Mouse (Mus musculus): ENCODE results near the gene Sox5.

The Sox5 gene

GRCm38 (mm10) chr6:144452200-144452977, 329.4 kb downstream of the Sox5 start:
- intact Hi-C loops (cut with DNase I) = no loop called here

DNA sequence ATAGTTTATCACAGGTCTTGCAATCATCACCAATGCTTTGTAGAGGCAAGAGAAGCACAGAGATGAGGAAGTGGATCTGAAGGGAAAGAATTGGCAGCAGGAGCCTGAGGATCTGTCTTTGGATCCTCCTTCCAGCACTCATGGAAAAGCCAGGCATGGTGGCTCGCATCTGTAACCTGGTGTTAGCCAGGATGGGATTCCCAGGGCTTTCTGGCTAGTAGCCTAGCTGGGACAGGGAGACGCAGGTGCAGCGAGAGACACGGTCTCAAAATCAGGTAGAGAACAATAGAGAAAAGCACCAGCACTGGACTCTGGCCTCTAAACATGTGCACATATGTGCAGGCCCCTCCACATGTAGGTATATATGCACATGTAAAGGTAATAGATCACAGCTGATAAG, 330.1 kb downstream of the Sox5 start:
- intact Hi-C loops (cut with DNase I) = no loop called here

DNA sequence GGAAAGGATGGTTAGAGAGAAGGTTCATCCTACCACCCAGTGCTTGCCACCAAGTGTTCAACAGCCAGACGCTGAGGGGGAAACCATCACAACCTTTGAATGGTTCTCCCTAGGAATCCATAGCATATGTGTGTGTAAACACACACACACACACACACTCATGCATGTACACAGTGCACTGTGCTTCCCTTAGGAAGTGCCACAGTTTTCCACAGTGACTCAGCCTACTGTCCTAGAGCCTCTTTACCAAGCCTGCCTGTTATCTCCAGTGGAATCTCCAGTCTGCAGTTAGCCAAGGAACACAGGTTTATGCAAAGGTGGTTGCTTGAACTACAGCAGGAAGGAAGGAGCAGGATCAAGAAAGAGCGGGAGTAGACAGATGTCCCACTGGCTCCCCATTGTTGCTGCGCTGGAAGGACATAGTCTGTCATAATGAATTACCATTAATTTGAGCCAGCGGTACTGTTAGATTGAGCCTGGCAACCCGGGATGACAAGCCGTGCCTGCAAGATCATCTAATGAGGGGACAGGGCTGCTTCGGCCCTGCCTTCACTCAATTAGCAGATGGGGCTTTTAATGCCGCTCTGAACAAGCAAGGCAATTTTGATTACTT, 335.9 kb downstream of the Sox5 start:
- intact Hi-C loops (cut with DNase I) = no loop called here

DNA sequence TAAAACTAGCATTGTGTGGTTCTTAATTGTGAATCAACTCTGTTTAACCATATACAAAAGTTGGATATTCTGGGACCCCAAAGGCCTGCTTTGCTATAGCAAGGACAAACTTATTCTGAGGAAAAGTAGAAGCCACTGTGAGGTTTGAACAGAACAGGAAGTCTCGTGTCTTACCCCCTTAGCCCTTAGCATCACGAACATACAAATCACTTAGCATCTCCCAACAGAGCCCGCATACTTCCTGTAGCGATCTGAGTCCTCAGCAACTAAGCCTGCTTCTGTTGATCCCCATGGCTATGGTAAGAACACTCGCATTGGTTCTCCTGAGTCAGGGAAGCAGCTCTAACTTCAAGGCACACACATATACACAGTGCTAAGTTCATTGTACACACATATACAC, 337.4 kb downstream of the Sox5 start:
- intact Hi-C loops (cut with DNase I) = no loop called here

GRCm38 (mm10) chr6:144443681-144444080, 338.1 kb downstream of the Sox5 start:
- intact Hi-C loops (cut with DNase I) = no loop called here

DNA sequence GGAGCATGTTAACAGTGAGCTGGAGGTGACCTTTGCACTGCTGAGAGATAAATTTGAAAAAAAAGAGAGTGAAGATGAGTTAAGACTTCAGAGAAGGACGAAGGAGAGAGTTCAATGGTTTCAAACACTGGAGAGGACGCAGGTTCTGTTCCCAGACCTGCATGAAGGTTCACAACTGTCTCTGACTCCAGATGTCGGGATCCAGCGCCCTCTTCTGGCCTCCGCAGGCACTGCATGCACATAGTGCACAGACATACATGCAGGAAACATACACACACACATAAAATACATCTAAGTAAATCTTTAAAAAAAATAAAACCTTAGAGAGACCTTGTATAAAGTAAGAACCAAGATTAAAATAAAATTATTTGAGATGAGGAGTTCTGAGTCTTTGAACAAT, 352.5 kb downstream of the Sox5 start:
- intact Hi-C loops (cut with DNase I) = no loop called here

DNA sequence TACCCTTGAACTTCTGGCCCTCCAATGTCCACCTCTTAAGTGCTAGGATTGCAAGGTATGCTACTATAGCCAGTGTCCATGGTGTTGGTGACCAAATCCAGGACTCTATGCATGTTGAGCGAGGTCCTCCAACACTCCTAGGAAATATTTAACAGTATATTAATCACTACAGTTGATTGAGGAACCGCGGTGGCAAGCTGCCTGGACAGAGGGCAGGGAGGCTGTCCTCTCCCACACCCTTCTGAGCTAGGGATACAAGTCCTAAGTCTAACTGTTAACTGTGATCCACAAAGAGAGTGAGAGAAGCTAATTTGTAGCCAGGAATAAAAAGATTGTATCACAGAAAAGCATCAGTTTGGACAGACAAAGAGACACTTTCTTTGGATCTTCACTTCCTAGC, 373.7 kb downstream of the Sox5 start:
- intact Hi-C loops (cut with DNase I) = no loop called here

DNA sequence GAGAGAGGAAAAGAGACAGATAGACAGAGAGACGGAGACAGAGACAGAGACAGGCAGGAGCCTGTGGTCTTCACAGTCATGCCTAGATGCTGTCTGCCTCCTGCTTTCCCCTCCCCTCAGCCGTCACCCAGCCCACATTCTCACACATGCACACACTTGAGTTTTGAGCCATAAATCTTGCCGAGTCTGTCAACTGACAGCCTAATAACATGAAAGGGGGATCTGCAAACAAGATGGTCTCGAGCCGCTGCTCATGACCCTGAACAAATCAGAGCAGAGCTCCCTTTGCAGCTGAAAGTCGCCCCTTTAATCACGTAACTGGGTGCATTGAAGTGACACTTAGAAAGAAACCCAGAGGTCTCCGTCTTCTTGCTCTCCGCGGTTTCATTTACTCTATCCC, 383.7 kb downstream of the Sox5 start:
- intact Hi-C loops (cut with DNase I) = no loop called here

- intact Hi-C loops (cut with DNase I) = no loop called here
Observed at GRCm38 (mm10) chr6:144393151-144393550, 388.6 kb downstream of the Sox5 start.

DNA sequence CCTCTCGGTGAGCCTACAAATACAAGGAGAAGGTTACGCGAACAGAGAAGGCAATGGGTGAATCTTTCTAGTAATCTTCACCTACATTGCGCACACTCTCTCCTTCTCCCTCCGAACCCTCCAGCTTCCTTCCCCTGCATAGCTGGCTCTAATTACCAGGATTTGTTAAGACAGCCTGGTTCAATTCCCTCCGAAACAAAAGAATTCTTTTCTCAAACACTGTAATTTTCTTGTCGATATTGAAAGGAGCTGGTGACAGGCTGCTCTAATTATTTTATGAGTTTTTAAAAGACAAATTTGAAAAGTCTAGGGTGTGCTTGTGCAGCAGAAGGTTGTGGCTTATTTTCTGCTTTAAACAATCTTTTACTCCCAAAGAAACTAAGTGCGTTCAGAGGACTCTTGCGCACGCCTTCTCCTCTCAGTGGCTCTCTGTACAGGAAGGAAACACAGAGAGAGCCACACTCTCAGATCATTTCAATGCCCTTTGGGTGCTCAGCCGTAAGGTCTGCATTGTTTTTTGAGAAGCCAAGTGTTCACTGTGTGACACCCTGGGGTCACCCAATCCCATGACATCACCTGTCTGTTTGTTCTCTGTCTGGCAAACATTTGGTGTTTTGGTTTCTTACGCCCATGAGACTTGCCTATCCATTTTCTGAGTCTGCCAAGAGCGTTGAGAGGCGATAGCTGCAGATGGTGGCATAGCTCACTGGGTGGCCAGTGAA, 392.3 kb downstream of the Sox5 start:
- intact Hi-C loops (cut with DNase I) = no loop called here

GRCm38 (mm10) chr6:144387539-144388255, 394.1 kb downstream of the Sox5 start:
- intact Hi-C loops (cut with DNase I) = no loop called here

- intact Hi-C loops (cut with DNase I) = no loop called here
Observed at GRCm38 (mm10) chr6:144380641-144381040, 401.1 kb downstream of the Sox5 start.

GRCm38 (mm10) chr6:144380171-144380570, 401.6 kb downstream of the Sox5 start:
- intact Hi-C loops (cut with DNase I) = no loop called here

GRCm38 (mm10) chr6:144374810-144375209, 407.0 kb downstream of the Sox5 start:
- intact Hi-C loops (cut with DNase I) = no loop called here

DNA sequence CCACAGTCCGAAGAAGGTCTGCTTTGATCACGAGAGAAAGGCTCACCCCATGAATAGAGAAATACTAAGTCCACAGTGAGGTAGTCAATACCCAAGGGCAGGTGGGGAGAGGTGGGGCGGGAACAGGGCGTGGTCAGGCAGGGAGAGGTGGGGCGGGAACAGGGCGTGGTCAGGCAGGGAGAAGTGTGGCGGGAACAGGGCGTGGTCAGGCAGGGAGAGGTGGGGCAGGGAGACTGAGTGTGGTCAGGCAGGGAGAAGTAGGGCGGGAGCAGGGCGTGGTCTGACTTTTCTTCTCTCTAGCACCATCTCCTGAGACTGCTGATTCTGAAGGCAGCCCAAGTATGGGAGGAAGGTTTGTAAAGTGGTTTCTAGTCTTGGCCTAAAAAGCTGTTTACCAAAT, 411.1 kb downstream of the Sox5 start:
- intact Hi-C loops (cut with DNase I) = no loop called here

DNA sequence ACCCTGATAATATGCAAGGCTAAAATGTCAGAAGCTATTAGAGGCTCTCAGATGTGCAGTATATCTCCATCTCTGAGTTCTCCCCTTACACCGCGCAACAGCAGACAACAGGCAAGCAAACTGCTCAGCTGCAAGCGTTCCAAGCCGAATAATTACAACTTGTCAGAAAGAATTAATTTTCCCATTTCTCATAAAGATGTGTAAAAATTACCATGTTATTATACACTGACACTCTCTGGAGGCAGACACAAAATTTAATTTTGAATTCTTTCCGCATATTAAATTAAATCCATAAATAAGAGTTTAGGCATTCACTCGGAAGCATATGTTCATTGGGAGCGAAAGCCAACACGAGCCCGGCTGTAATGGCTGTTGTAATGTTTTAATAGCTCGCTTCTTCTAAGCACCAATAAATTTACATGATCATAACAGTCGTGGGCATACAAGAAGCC, 414.1 kb downstream of the Sox5 start:
- intact Hi-C loops (cut with DNase I) = no loop called here

DNA sequence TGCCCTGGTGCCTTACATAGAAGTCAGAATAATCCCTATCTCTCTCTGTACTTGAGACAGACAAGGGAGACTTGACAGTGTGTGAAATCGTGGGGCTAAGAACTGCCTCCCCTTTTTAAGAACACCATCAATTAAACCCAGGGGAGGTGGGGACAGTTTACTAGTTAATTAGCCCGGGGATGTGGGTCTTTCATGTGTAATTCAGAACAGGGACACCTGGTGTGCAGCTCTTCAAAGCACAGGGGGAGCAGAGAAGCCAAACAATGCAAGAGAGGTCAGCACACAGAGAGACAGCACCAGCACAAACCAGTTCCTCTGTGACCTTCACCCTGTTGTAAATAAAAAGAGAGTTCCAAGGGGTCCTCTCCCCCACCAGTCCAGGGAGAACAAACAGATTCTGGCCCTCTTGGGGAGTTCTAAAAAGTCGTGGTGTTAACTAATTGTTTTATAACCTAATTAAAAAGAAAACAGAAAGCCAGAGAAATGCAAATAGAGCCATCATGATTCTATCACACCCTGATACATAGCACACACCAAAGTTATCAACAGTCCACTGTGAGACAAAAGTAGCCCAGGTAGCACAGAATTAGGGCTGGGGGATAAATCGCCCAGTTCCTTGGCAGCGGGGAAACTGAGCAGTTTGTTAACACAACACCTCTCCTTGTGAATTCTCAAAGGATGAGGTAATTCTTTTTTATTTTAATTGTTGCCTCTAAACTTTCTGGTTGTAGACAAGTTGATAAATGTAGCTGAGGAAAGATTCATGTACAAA, 420.3 kb downstream of the Sox5 start:
- intact Hi-C loops (cut with DNase I) = no loop called here

- intact Hi-C loops (cut with DNase I) = no loop called here
Observed at GRCm38 (mm10) chr6:144357081-144357480, 424.7 kb downstream of the Sox5 start.

GRCm38 (mm10) chr6:144351049-144351448, 430.7 kb downstream of the Sox5 start:
- intact Hi-C loops (cut with DNase I) = no loop called here

DNA sequence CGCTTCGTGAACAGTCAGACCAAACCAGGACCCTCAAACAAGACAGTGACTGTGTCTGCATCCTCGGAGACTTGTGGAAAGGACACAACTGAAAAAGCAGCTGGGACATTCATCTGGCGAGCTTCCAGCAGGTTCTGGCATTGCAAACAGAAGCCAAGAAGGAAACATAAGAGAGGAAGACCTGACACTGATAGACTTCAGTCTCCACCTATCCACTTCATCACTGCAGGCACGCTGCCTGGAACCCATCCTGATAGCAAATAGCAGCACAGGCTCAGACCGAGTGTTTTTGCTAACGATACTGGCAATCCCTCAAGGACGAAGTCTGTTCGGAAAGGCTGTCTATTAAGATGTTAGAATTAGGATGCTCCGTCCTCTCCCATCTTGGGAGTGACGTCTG, 438.4 kb downstream of the Sox5 start:
- intact Hi-C loops (cut with DNase I) = no loop called here

DNA sequence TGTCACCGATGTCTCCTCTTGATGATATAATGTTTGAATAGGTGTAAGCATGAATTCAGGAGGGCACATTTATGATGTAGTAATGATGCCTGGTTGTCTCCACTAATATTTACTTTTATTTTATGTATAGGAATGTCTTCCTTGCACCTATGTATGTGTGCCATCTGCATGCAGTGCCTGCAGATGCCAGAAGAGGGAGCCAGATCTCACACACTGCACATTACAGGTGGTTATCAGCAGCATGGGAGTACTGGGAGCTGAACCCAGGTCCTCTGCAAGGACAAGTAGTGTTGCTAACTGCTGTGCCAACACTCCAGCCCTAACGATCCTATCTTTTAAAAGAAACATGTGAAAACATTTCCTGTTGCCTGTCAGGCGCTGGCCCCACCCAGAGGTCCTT, 442.2 kb downstream of the Sox5 start:
- intact Hi-C loops (cut with DNase I) = no loop called here
